Mouse (Mus musculus) limb, embryonic 11.5 days (tissue): Measurements from ENCODE around the gene Supt3. TPM values are rescaled to one million over a fixed set of nuclear protein-coding genes. Genes with fewer than 3 reads are reported as not detected.

Experiments used
- ATAC-seq: fragments of 200-750 bp; cut with Nextera tagmentation; 2 replicates; pipeline ENCODE4 v1.8.0; 2017; ENCODE audit warnings: low read depth; ENCODE audit not compliant: insufficient number of reproducible peaks, low FRiP score, low TSS enrichment
- DNase-seq: peaks from one replicate; pipeline ENCODE4 v3.0.0-alpha.2; 2015; ENCODE audit warnings: low spot score
- H3K27ac ChIP-seq: fragments of 300-500 bp; sonication (generic); replicated peaks from 2 replicates; pipeline ENCODE4 v1.5.1; 2014; ENCODE audit warnings: low read depth, mild to moderate bottlenecking, low read length
- H3K27me3 ChIP-seq: fragments of 300-500 bp; sonication (generic); 2 replicates; pipeline ENCODE4 v1.6.1; 2014; ENCODE audit warnings: mild to moderate bottlenecking, low read length, mixed read lengths; ENCODE audit not compliant: control insufficient read depth, insufficient read depth
- H3K36me3 ChIP-seq: fragments of 300-500 bp; sonication (generic); 2 replicates; pipeline ENCODE4 v1.6.1; 2014; ENCODE audit warnings: mild to moderate bottlenecking, low read length, moderate library complexity, mixed read lengths; ENCODE audit not compliant: control insufficient read depth, insufficient read depth
- H3K4me1 ChIP-seq: fragments of 300-500 bp; sonication (generic); 2 replicates; pipeline ENCODE4 v1.6.1; 2014; ENCODE audit warnings: low read length, mixed read lengths; ENCODE audit not compliant: control insufficient read depth, insufficient read depth
- H3K4me2 ChIP-seq: fragments of 300-500 bp; sonication (generic); 2 replicates; pipeline ENCODE4 v1.6.1; 2014; ENCODE audit warnings: low read depth, mild to moderate bottlenecking, moderate library complexity; ENCODE audit not compliant: severe bottlenecking
- H3K4me3 ChIP-seq: fragments of 300-500 bp; sonication (generic); 2 replicates; pipeline ENCODE4 v1.5.1; 2014; ENCODE audit warnings: low read depth, low read length
- H3K9ac ChIP-seq: fragments of 300-500 bp; sonication (generic); 2 replicates; pipeline ENCODE4 v1.6.1; 2014; ENCODE audit warnings: mild to moderate bottlenecking, low read length
- H3K9me3 ChIP-seq: fragments of 300-500 bp; sonication (generic); 2 replicates; pipeline ENCODE4 v1.6.1; 2016; ENCODE audit warnings: low read length; ENCODE audit not compliant: control insufficient read depth
- WGBS: fragments of 180-500 bp; shearing (Covaris S2); extraction: QIAGEN DNeasy Blood & Tissue Kit; methylation state at CpG from one replicate; pipeline ENCODE4 v1.1.7; 2014; 5-methylcytosine and 5-hydroxymethylcytosine counted together
- polyA plus RNA-seq: library from polyadenylated mRNA; unstranded; fragments of >200 nt; fragmentation: Nextera tagmentation; extraction: Ambion mirVana; gene quantifications from 2 replicates; pipeline ENCODE4 v1.2.1, GENCODE M21; 2014

Gene Supt3
- polyA plus RNA-seq, 1 experiment from 2014 or later, result 27.0 TPM

GRCm38 (mm10) chr17:45143043-45143442, 366.1 kb downstream of the Supt3 start:
- no peak overlapping the region for H3K9ac ChIP-seq
- H3K4me1 ChIP-seq, result no peaks in the 10 kb centered on the region
- 85% methylated on average over 6 of the region's 6 CpGs for WGBS
- H3K4me2 ChIP-seq, result no peak overlapping the region
- no peaks in the 10 kb centered on the region for H3K27me3 ChIP-seq
- ATAC-seq (no peak), DNase-seq (no peak)
- no peaks in the 10 kb centered on the region; the same call in 1 of the 2 replicates for H3K9me3 ChIP-seq
- H3K36me3 ChIP-seq, result no peaks in the 10 kb centered on the region
- no peak overlapping the region for H3K4me3 ChIP-seq
- H3K27ac ChIP-seq, result no peak overlapping the region

- Histone ChIP-seq H3K27ac (no peak overlapping the region), H3K4me1 (no peaks in the 10 kb centered on the region), H3K4me3 (no peak overlapping the region), H3K9me3 (no peaks in the 10 kb centered on the region; the same call in 1 of the 2 replicates), H3K4me2 (no peak overlapping the region), H3K27me3 (no peaks in the 10 kb centered on the region), H3K9ac (no peak overlapping the region), H3K36me3 (no peaks in the 10 kb centered on the region)
- 93% methylated on average over 14 of the region's 14 CpGs for WGBS
- ATAC-seq (no peak), DNase-seq (no peak)
Measured at GRCm38 (mm10) chr17:45144656-45145055, 367.7 kb downstream of the Supt3 start.

- no peaks in the 10 kb centered on the region for H3K9me3 ChIP-seq
- H3K4me3 ChIP-seq, result no peak overlapping the region
- DNase-seq (no peak), ATAC-seq (no peak)
- no peak overlapping the region for H3K9ac ChIP-seq
- H3K4me2 ChIP-seq, result no peak overlapping the region
- H3K4me1 ChIP-seq, result peaks cover 7% of the 10 kb centered on the region; the same call in 1 of the 2 replicates
- WGBS, result 68% methylated on average over 17 of the region's 17 CpGs
- H3K27ac ChIP-seq, result no peak overlapping the region
- no peaks in the 10 kb centered on the region for H3K36me3 ChIP-seq
- H3K27me3 ChIP-seq, result no peaks in the 10 kb centered on the region
Measured at GRCm38 (mm10) chr17:45151312-45151929, 374.5 kb downstream of the Supt3 start.

- 25% methylated on average over 6 of the region's 6 CpGs for WGBS
- Histone ChIP-seq H3K9me3 (no peaks in the 10 kb centered on the region), H3K36me3 (no peaks in the 10 kb centered on the region), H3K4me2 (no peak overlapping the region), H3K4me3 (no peak overlapping the region), H3K27ac (no peak overlapping the region), H3K4me1 (peaks cover 7% of the 10 kb centered on the region; the same call in 1 of the 2 replicates), H3K9ac (no peak overlapping the region), H3K27me3 (no peaks in the 10 kb centered on the region)
- DNase-seq, result no peak
- no peak for ATAC-seq
Measured at GRCm38 (mm10) chr17:45153721-45154120, 376.8 kb downstream of the Supt3 start.

GRCm38 (mm10) chr17:45158171-45158691, 381.3 kb downstream of the Supt3 start:
- ATAC-seq (peak; percentile 75), DNase-seq (peak; percentile 74)
- no peak overlapping the region; the same call in 1 of the 2 replicates for H3K4me2 ChIP-seq
- no peak overlapping the region for H3K4me3 ChIP-seq
- WGBS, result 44% methylated on average over 16 of the region's 16 CpGs
- H3K9me3 ChIP-seq, result no peaks in the 10 kb centered on the region
- no peaks in the 10 kb centered on the region for H3K27me3 ChIP-seq
- peak overlapping the region; percentile 22; the same call in 1 of the 2 replicates for H3K27ac ChIP-seq
- H3K9ac ChIP-seq, result no peak overlapping the region
- 0 out of 2 replicates have a peak, but pooled peaks cover 2% of the 10 kb centered on the region for H3K4me1 ChIP-seq
- no peaks in the 10 kb centered on the region for H3K36me3 ChIP-seq

- Histone ChIP-seq H3K9me3 (no peaks in the 10 kb centered on the region), H3K9ac (no peak overlapping the region), H3K36me3 (no peaks in the 10 kb centered on the region), H3K27ac (no peak overlapping the region), H3K4me2 (no peak overlapping the region), H3K27me3 (no peaks in the 10 kb centered on the region), H3K4me3 (no peak overlapping the region), H3K4me1 (no peaks in the 10 kb centered on the region)
- DNase-seq (no peak), ATAC-seq (no peak)
- 84% methylated on average over 6 of the region's 6 CpGs for WGBS
Measured at GRCm38 (mm10) chr17:45160651-45161050, 383.7 kb downstream of the Supt3 start.

GRCm38 (mm10) chr17:45165741-45166140, 388.8 kb downstream of the Supt3 start:
- Histone ChIP-seq H3K27me3 (no peaks in the 10 kb centered on the region), H3K27ac (no peak overlapping the region), H3K36me3 (no peaks in the 10 kb centered on the region), H3K9me3 (no peaks in the 10 kb centered on the region), H3K4me1 (no peaks in the 10 kb centered on the region; the same call in 1 of the 2 replicates), H3K4me3 (no peak overlapping the region), H3K9ac (no peak overlapping the region), H3K4me2 (no peak overlapping the region)
- WGBS, result 20% methylated on average over 4 of the region's 4 CpGs
- DNase-seq (no peak), ATAC-seq (no peak)
